Mouse (Mus musculus) embryonic facial prominence, embryonic 10.5 days (tissue): Measurements from ENCODE around the gene Prkar2a. TPM values are rescaled to one million over a fixed set of nuclear protein-coding genes. Genes with fewer than 3 reads are reported as not detected.

ENCODE experiments used
- DNase-seq: peaks from one replicate; pipeline ENCODE4 v3.0.0-alpha.2; 2017; ENCODE audit warnings: low spot score
- H3K27ac ChIP-seq: fragments of 300-500 bp; sonication (generic); replicated peaks from 2 replicates; pipeline ENCODE4 v1.5.1; 2016; ENCODE audit warnings: mild to moderate bottlenecking
- H3K27me3 ChIP-seq: fragments of 300-500 bp; sonication (generic); replicated peaks from 2 replicates; pipeline ENCODE4 v1.6.1; 2016; ENCODE audit warnings: low read depth, mild to moderate bottlenecking; ENCODE audit not compliant: poor library complexity, severe bottlenecking
- H3K36me3 ChIP-seq: fragments of 300-500 bp; sonication (generic); replicated peaks from 2 replicates; pipeline ENCODE4 v1.6.1; 2016; ENCODE audit warnings: mild to moderate bottlenecking, moderate library complexity
- H3K4me1 ChIP-seq: fragments of 300-500 bp; sonication (generic); 2 replicates; pipeline ENCODE4 v1.6.1; 2016
- H3K4me3 ChIP-seq: fragments of 300-500 bp; sonication (generic); 2 replicates; pipeline ENCODE4 v1.5.1; 2016; ENCODE audit warnings: mild to moderate bottlenecking, moderate library complexity
- H3K9me3 ChIP-seq: fragments of 300-500 bp; sonication (generic); 2 replicates; pipeline ENCODE4 v1.6.1; 2016; ENCODE audit warnings: mild to moderate bottlenecking
- WGBS: fragments of 180-500 bp; shearing (Covaris S2); methylation state at CpG from one replicate; pipeline ENCODE4 v1.1.7; 2016; 5-methylcytosine and 5-hydroxymethylcytosine counted together
- polyA plus RNA-seq: library from polyadenylated mRNA; unstranded; fragments of >200 nt; fragmentation: Nextera tagmentation; extraction: Ambion mirVana; gene quantifications from 2 replicates; pipeline ENCODE4 v1.2.1, GENCODE M21; 2016

Gene Prkar2a
- polyA plus RNA-seq, 1 experiment from 2014 or later: 24.7 TPM

GRCm38 (mm10) chr9:108764971-108765370 lies 75.9 kb downstream of the Prkar2a start:
- Histone ChIP-seq H3K27me3 (no peaks in the 10 kb centered on the region), H3K27ac (no peak overlapping the region)
- 75% methylated on average over 10 of the region's 10 CpGs for WGBS

GRCm38 (mm10) chr9:108776614-108777013 lies 87.5 kb downstream of the Prkar2a start:
- H3K27ac ChIP-seq: no peak overlapping the region
- no peaks in the 10 kb centered on the region for H3K36me3 ChIP-seq
- 85% methylated on average over 4 of the region's 4 CpGs for WGBS

More at GRCm38 (mm10) chr9:108764971-108765370, 75.9 kb downstream of the Prkar2a start:
- Histone ChIP-seq H3K36me3 (no peaks in the 10 kb centered on the region), H3K9me3 (no peaks in the 10 kb centered on the region), H3K4me3 (no peak overlapping the region), H3K4me1 (no peaks in the 10 kb centered on the region)
- DNase-seq: no peak

GRCm38 (mm10) chr9:108777276-108777675 lies 88.2 kb downstream of the Prkar2a start:
- H3K27me3 ChIP-seq: no peaks in the 10 kb centered on the region
- H3K36me3 ChIP-seq: no peaks in the 10 kb centered on the region
- H3K4me3 ChIP-seq: no peak overlapping the region
- H3K27ac ChIP-seq: no peak overlapping the region
- 88% methylated on average over 4 of the region's 4 CpGs for WGBS
- no peaks in the 10 kb centered on the region for H3K9me3 ChIP-seq
- no peak for DNase-seq
- peaks cover 9% of the 10 kb centered on the region for H3K4me1 ChIP-seq

More at GRCm38 (mm10) chr9:108776614-108777013, 87.5 kb downstream of the Prkar2a start:
- no peak for DNase-seq
- no peaks in the 10 kb centered on the region for H3K9me3 ChIP-seq
- peaks cover 4% of the 10 kb centered on the region; the same call in 1 of the 2 replicates for H3K4me1 ChIP-seq
- H3K27me3 ChIP-seq: no peaks in the 10 kb centered on the region
- no peak overlapping the region for H3K4me3 ChIP-seq

- no peaks in the 10 kb centered on the region for H3K27me3 ChIP-seq
- no peak for DNase-seq
Observed at GRCm38 (mm10) chr9:108780959-108781358, 91.8 kb downstream of the Prkar2a start.

GRCm38 (mm10) chr9:108781891-108782290 lies 92.8 kb downstream of the Prkar2a start:
- H3K27me3 ChIP-seq: no peaks in the 10 kb centered on the region
- no peak overlapping the region for H3K4me3 ChIP-seq
- peaks cover 11% of the 10 kb centered on the region for H3K36me3 ChIP-seq
- no peaks in the 10 kb centered on the region for H3K9me3 ChIP-seq
- WGBS: 69% methylated on average over 4 of the region's 4 CpGs
- H3K4me1 ChIP-seq: peaks cover 43% of the 10 kb centered on the region
- no peak for DNase-seq
- H3K27ac ChIP-seq: peak overlapping the region; percentile 99; the same call in 1 of the 2 replicates

More at GRCm38 (mm10) chr9:108780959-108781358, 91.8 kb downstream of the Prkar2a start:
- Histone ChIP-seq H3K4me3 (no peak overlapping the region), H3K36me3 (peaks cover 2% of the 10 kb centered on the region), H3K27ac (no peak overlapping the region), H3K9me3 (no peaks in the 10 kb centered on the region), H3K4me1 (peaks cover 36% of the 10 kb centered on the region)
- 73% methylated on average over 5 of the region's 5 CpGs for WGBS

GRCm38 (mm10) chr9:108782836-108783547 lies 93.9 kb downstream of the Prkar2a start:
- no peaks in the 10 kb centered on the region for H3K9me3 ChIP-seq
- peaks cover 21% of the 10 kb centered on the region for H3K36me3 ChIP-seq
- H3K27me3 ChIP-seq: no peaks in the 10 kb centered on the region
- no peak for DNase-seq
- WGBS: 25% methylated on average over 9 of the region's 9 CpGs
- peak overlapping the region; percentile 72 for H3K4me3 ChIP-seq
- peak overlapping the region; percentile 99 for H3K27ac ChIP-seq
- peaks cover 53% of the 10 kb centered on the region for H3K4me1 ChIP-seq

GRCm38 (mm10) chr9:108783548-108784463 lies 94.7 kb downstream of the Prkar2a start, which contains the start of gene Ip6k2:
Gene Ip6k2 (plus strand): TSS chr9:108783796.
- Histone ChIP-seq H3K27ac (peak within 1 kb of the TSS; percentile 99), H3K36me3 (peaks cover 29% of the 10 kb centered on the region), H3K4me1 (peaks cover 61% of the 10 kb centered on the region), H3K27me3 (no peaks in the 10 kb centered on the region), H3K9me3 (no peaks in the 10 kb centered on the region), H3K4me3 (peak within 1 kb of the TSS; percentile 72)
- peak; percentile 99 for DNase-seq
- under 1% methylated on average over 56 of the region's 56 CpGs for WGBS

GRCm38 (mm10) chr9:108785416-108785815 lies 96.3 kb downstream of the Prkar2a start:
- Histone ChIP-seq H3K9me3 (no peaks in the 10 kb centered on the region), H3K27ac (peak overlapping the region; percentile 40; the same call in 1 of the 2 replicates), H3K27me3 (no peaks in the 10 kb centered on the region), H3K36me3 (peaks cover 34% of the 10 kb centered on the region), H3K4me1 (peaks cover 71% of the 10 kb centered on the region), H3K4me3 (peak overlapping the region; percentile 72)
- DNase-seq: no peak

- Histone ChIP-seq H3K27ac (no peak overlapping the region), H3K36me3 (peaks cover 34% of the 10 kb centered on the region), H3K4me3 (peak overlapping the region; percentile 72; the same call in 1 of the 2 replicates), H3K27me3 (no peaks in the 10 kb centered on the region), H3K4me1 (peaks cover 68% of the 10 kb centered on the region), H3K9me3 (no peaks in the 10 kb centered on the region)
- no peak for DNase-seq
- 93% methylated on average over 1 of the region's 1 CpGs for WGBS
Observed at GRCm38 (mm10) chr9:108786494-108786893, 97.4 kb downstream of the Prkar2a start.

- H3K36me3 ChIP-seq: peaks cover 34% of the 10 kb centered on the region
- H3K9me3 ChIP-seq: no peaks in the 10 kb centered on the region
- H3K4me1 ChIP-seq: peaks cover 69% of the 10 kb centered on the region
- H3K27ac ChIP-seq: no peak overlapping the region
- 96% methylated on average over 2 of the region's 2 CpGs for WGBS
- H3K27me3 ChIP-seq: no peaks in the 10 kb centered on the region
- peak overlapping the region; percentile 8; the same call in 1 of the 2 replicates for H3K4me3 ChIP-seq
- DNase-seq: no peak
Observed at GRCm38 (mm10) chr9:108787080-108787479, 98.0 kb downstream of the Prkar2a start.

GRCm38 (mm10) chr9:108788713-108789112 lies 99.6 kb downstream of the Prkar2a start:
- Histone ChIP-seq H3K27ac (no peak overlapping the region), H3K4me3 (no peak overlapping the region), H3K4me1 (peaks cover 66% of the 10 kb centered on the region), H3K36me3 (peaks cover 40% of the 10 kb centered on the region), H3K27me3 (no peaks in the 10 kb centered on the region), H3K9me3 (no peaks in the 10 kb centered on the region)
- WGBS: 72% methylated on average over 3 of the region's 3 CpGs
- DNase-seq: no peak

GRCm38 (mm10) chr9:108792307-108792706 lies 103.2 kb downstream of the Prkar2a start:
- 95% methylated on average over 1 of the region's 1 CpGs for WGBS
- peaks cover 66% of the 10 kb centered on the region for H3K4me1 ChIP-seq

More at GRCm38 (mm10) chr9:108792307-108792706, 103.2 kb downstream of the Prkar2a start:
- H3K9me3 ChIP-seq: no peaks in the 10 kb centered on the region
- no peak overlapping the region for H3K27ac ChIP-seq
- H3K27me3 ChIP-seq: no peaks in the 10 kb centered on the region
- H3K4me3 ChIP-seq: no peak overlapping the region
- DNase-seq: no peak
- peaks cover 48% of the 10 kb centered on the region for H3K36me3 ChIP-seq
